Mouse (Mus musculus): ENCODE data around the gene Mkrn2os. TPM values are rescaled to one million over a fixed set of nuclear protein-coding genes. Genes with fewer than 3 reads are reported as not detected.

Mkrn2os gene
- polyA plus RNA-seq, 1 experiment: not detected

GRCm38 (mm10) chr6:115584176-115584575 is 8.2 kb downstream of the Mkrn2os start:
- Histone ChIP-seq H3K27me3 (replicated peaks) (peaks cover 2% of the 10 kb centered on the region), H3K9me3 (0 out of 2 replicates have a peak, but pooled peaks cover 2% of the 10 kb centered on the region), H3K36me3 (replicated peaks; ENCODE audit: low read length) (peaks cover 21% of the 10 kb centered on the region), H3K4me3 (replicated peaks) (no peak overlapping the region), H3K4me1 (peaks cover 14% of the 10 kb centered on the region)
- TF ChIP-seq FLI1 (IDR thresholded peaks at IDR 0.05; ENCODE audit: low read length) (no peak), GATA1 (IDR thresholded peaks at IDR 0.05; ENCODE audit: borderline replicate concordance, low read length) (no peak)

- peaks cover 27% of the 10 kb centered on the region for H3K36me3 ChIP-seq (replicated peaks; ENCODE audit: low read length)
- H3K4me3 ChIP-seq (replicated peaks): no peak overlapping the region
- TF ChIP-seq FLI1 (IDR thresholded peaks at IDR 0.05; ENCODE audit: low read length): no peak
- no peak for TF ChIP-seq GATA1 (IDR thresholded peaks at IDR 0.05; ENCODE audit: borderline replicate concordance, low read length)
- peaks cover 12% of the 10 kb centered on the region for H3K4me1 ChIP-seq
- H3K27me3 ChIP-seq (replicated peaks): peaks cover 2% of the 10 kb centered on the region
- 0 out of 2 replicates have a peak, but pooled peaks cover 2% of the 10 kb centered on the region for H3K9me3 ChIP-seq
Measured at GRCm38 (mm10) chr6:115583430-115584125, 8.8 kb downstream of the Mkrn2os start.

- H3K4me1 ChIP-seq: peaks cover 13% of the 10 kb centered on the region
- H3K4me3 ChIP-seq (replicated peaks): no peak overlapping the region
- peaks cover 37% of the 10 kb centered on the region for H3K36me3 ChIP-seq (replicated peaks; ENCODE audit: low read length)
- H3K27me3 ChIP-seq (replicated peaks): peaks cover 2% of the 10 kb centered on the region
- TF ChIP-seq FLI1 (IDR thresholded peaks at IDR 0.05; ENCODE audit: low read length): no peak
- no peak for TF ChIP-seq GATA1 (IDR thresholded peaks at IDR 0.05; ENCODE audit: borderline replicate concordance, low read length)
- 0 out of 2 replicates have a peak, but pooled peaks cover 2% of the 10 kb centered on the region for H3K9me3 ChIP-seq
Measured at GRCm38 (mm10) chr6:115582328-115583115, 9.9 kb downstream of the Mkrn2os start.

GRCm38 (mm10) chr6:115580810-115581209 is 11.6 kb downstream of the Mkrn2os start:
- H3K4me1 ChIP-seq: peaks cover 17% of the 10 kb centered on the region
- no peaks in the 10 kb centered on the region for H3K27me3 ChIP-seq (replicated peaks)
- TF ChIP-seq GATA1 (IDR thresholded peaks at IDR 0.05; ENCODE audit: borderline replicate concordance, low read length): no peak
- TF ChIP-seq FLI1 (IDR thresholded peaks at IDR 0.05; ENCODE audit: low read length): no peak
- H3K36me3 ChIP-seq (replicated peaks; ENCODE audit: low read length): peaks cover 54% of the 10 kb centered on the region
- H3K9me3 ChIP-seq: 0 out of 2 replicates have a peak, but pooled peaks cover 2% of the 10 kb centered on the region
- H3K4me3 ChIP-seq (replicated peaks): no peak overlapping the region

GRCm38 (mm10) chr6:115577941-115578340 is 14.4 kb downstream of the Mkrn2os start:
- Histone ChIP-seq H3K27me3 (replicated peaks) (no peaks in the 10 kb centered on the region), H3K4me3 (replicated peaks) (no peak overlapping the region), H3K9me3 (no peaks in the 10 kb centered on the region), H3K4me1 (peaks cover 7% of the 10 kb centered on the region), H3K36me3 (replicated peaks; ENCODE audit: low read length) (peaks cover 82% of the 10 kb centered on the region)
- TF ChIP-seq FLI1 (IDR thresholded peaks at IDR 0.05; ENCODE audit: low read length) (no peak), GATA1 (IDR thresholded peaks at IDR 0.05; ENCODE audit: borderline replicate concordance, low read length) (no peak)

- no peaks in the 10 kb centered on the region for H3K27me3 ChIP-seq (replicated peaks)
- TF ChIP-seq FLI1 (IDR thresholded peaks at IDR 0.05; ENCODE audit: low read length): no peak
- TF ChIP-seq GATA1 (IDR thresholded peaks at IDR 0.05; ENCODE audit: borderline replicate concordance, low read length): no peak
- peaks cover 6% of the 10 kb centered on the region; the same call in 1 of the 2 replicates for H3K4me1 ChIP-seq
- H3K4me3 ChIP-seq (replicated peaks): no peak overlapping the region
- no peaks in the 10 kb centered on the region for H3K9me3 ChIP-seq
- peaks cover 87% of the 10 kb centered on the region for H3K36me3 ChIP-seq (replicated peaks; ENCODE audit: low read length)
Measured at GRCm38 (mm10) chr6:115577407-115577806, 15.0 kb downstream of the Mkrn2os start.

GRCm38 (mm10) chr6:115574171-115574570 is 18.2 kb downstream of the Mkrn2os start:
- Histone ChIP-seq H3K4me1 (peaks cover 6% of the 10 kb centered on the region; the same call in 1 of the 2 replicates), H3K9me3 (peaks cover 2% of the 10 kb centered on the region), H3K27me3 (replicated peaks) (no peaks in the 10 kb centered on the region), H3K4me3 (replicated peaks) (no peak overlapping the region), H3K36me3 (replicated peaks; ENCODE audit: low read length) (peaks cover 99% of the 10 kb centered on the region)
- no peak for TF ChIP-seq GATA1 (IDR thresholded peaks at IDR 0.05; ENCODE audit: borderline replicate concordance, low read length)
- TF ChIP-seq FLI1 (IDR thresholded peaks at IDR 0.05; ENCODE audit: low read length): no peak

GRCm38 (mm10) chr6:115565479-115566045 is 26.8 kb downstream of the Mkrn2os start:
- Histone ChIP-seq H3K4me1 (no peaks in the 10 kb centered on the region), H3K36me3 (replicated peaks; ENCODE audit: low read length) (peaks cover 94% of the 10 kb centered on the region), H3K4me3 (replicated peaks) (no peak overlapping the region), H3K9me3 (peaks cover 12% of the 10 kb centered on the region), H3K27me3 (replicated peaks) (no peaks in the 10 kb centered on the region)
- no peak for TF ChIP-seq FLI1 (IDR thresholded peaks at IDR 0.05; ENCODE audit: low read length)
- no peak for TF ChIP-seq GATA1 (IDR thresholded peaks at IDR 0.05; ENCODE audit: borderline replicate concordance, low read length)

- no peak for TF ChIP-seq GATA1 (IDR thresholded peaks at IDR 0.05; ENCODE audit: borderline replicate concordance, low read length)
- no peak for TF ChIP-seq FLI1 (IDR thresholded peaks at IDR 0.05; ENCODE audit: low read length)
- H3K36me3 ChIP-seq (replicated peaks; ENCODE audit: low read length): peaks cover 92% of the 10 kb centered on the region
- H3K4me1 ChIP-seq: peaks cover 11% of the 10 kb centered on the region; the same call in 1 of the 2 replicates
Measured at GRCm38 (mm10) chr6:115559651-115560632, 32.4 kb downstream of the Mkrn2os start.

More at GRCm38 (mm10) chr6:115559651-115560632, 32.4 kb downstream of the Mkrn2os start:
- Histone ChIP-seq H3K4me3 (replicated peaks) (no peak overlapping the region), H3K27me3 (replicated peaks) (no peaks in the 10 kb centered on the region), H3K9me3 (no peaks in the 10 kb centered on the region)
